Mouse (Mus musculus) limb, embryonic 15.5 days (tissue): ENCODE measurements around the gene Fam83d. TPM values are rescaled to one million over a fixed set of nuclear protein-coding genes. Genes with fewer than 3 reads are reported as not detected.
"Not testable (repeated sequence)": the region's sequence is repeated elsewhere in the genome, so short reads cannot be mapped to it uniquely, and the experiment has no call there.

ENCODE experiments used
- ATAC-seq: fragments of 200-750 bp; cut with Nextera tagmentation; 2 replicates; pipeline ENCODE4 v1.8.0; 2017; ENCODE audit warnings: low read depth, moderate TSS enrichment; ENCODE audit not compliant: insufficient number of reproducible peaks, low FRiP score, low TSS enrichment
- H3K27ac ChIP-seq: fragments of 300-500 bp; sonication (generic); 2 replicates; pipeline ENCODE4 v1.5.1; 2015; ENCODE audit warnings: moderate library complexity, mild to moderate bottlenecking, inconsistent platforms
- H3K27me3 ChIP-seq: fragments of 300-500 bp; sonication (generic); 2 replicates; pipeline ENCODE4 v1.6.1; 2015; ENCODE audit warnings: inconsistent platforms
- H3K36me3 ChIP-seq: fragments of 300-500 bp; sonication (generic); 2 replicates; pipeline ENCODE4 v1.6.1; 2015; ENCODE audit warnings: inconsistent platforms
- H3K4me1 ChIP-seq: fragments of 300-500 bp; sonication (generic); 2 replicates; pipeline ENCODE4 v1.6.1; 2015; ENCODE audit warnings: inconsistent platforms
- H3K4me2 ChIP-seq: fragments of 300-500 bp; sonication (generic); 2 replicates; pipeline ENCODE4 v1.6.1; 2015; ENCODE audit warnings: mild to moderate bottlenecking, inconsistent platforms
- H3K4me3 ChIP-seq: fragments of 300-500 bp; sonication (generic); 2 replicates; pipeline ENCODE4 v1.5.1; 2015; ENCODE audit warnings: mild to moderate bottlenecking, inconsistent platforms
- H3K9ac ChIP-seq: fragments of 300-500 bp; sonication (generic); 2 replicates; pipeline ENCODE4 v1.6.1; 2015; ENCODE audit warnings: inconsistent platforms
- H3K9me3 ChIP-seq: fragments of 300-500 bp; sonication (generic); 2 replicates; pipeline ENCODE4 v1.6.1; 2016; ENCODE audit warnings: inconsistent platforms
- WGBS: fragments of 180-500 bp; shearing (Covaris S2); methylation state at CpG from one replicate; pipeline ENCODE4 v1.1.7; 2015; 5-methylcytosine and 5-hydroxymethylcytosine counted together
- polyA plus RNA-seq: library from polyadenylated mRNA; unstranded; fragments of >200 nt; fragmentation: Nextera tagmentation; extraction: Ambion mirVana; gene quantifications from 2 replicates; pipeline ENCODE4 v1.2.1, GENCODE M21; 2015

Gene Fam83d
- polyA plus RNA-seq, 1 experiment from 2014 or later: 43.0 TPM

DNA sequence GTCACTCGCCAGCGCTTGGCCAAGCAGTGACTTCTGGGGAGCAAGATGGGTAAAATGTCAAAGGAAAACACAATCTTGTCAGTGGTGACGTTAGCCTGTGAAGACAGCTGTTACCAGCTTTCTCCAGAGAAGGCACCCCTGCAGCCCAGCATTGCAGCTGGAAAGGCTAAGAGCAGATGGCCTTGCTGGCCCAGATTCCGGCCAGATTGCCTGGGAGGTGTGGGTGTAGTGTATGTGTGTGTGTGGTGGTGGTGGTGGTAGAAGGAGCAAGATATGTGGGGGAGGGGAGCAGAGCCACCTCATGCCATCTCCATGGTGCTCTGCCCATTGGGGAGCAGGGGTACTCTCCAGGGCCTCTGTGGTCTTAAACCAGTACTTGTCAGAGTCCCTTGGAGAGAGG lies 34.8 kb upstream of the Fam83d start:
- Histone ChIP-seq H3K4me3 (no peak overlapping the region), H3K9ac (no peak overlapping the region), H3K36me3 (no peaks in the 10 kb centered on the region), H3K27me3 (no peaks in the 10 kb centered on the region), H3K9me3 (no peaks in the 10 kb centered on the region), H3K4me1 (no peaks in the 10 kb centered on the region; the same call in 1 of the 2 replicates), H3K4me2 (no peak overlapping the region), H3K27ac (no peak overlapping the region)
- no peak for ATAC-seq
- 73% methylated on average over 4 of the region's 4 CpGs for WGBS

DNA sequence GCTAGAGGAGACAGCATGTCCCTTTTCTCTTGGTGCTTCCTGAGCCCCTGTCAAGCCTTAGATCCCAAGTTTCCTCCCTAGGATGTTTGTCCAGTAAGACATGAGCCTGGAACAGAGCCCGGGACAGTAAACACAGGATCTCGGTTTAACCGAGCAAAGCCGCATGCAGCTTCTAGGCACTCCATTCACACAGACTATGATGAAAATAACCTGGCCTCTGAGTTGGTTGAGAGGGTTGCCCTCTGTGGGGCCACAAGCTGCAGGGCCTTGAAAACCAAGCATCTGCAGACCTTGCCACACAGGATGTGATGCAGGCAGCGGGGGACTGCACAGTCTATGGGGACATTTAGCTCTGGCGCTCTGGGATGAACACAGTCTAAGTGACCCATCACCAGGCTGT lies 34.0 kb upstream of the Fam83d start:
- no peak overlapping the region for H3K4me2 ChIP-seq
- H3K27me3 ChIP-seq: no peaks in the 10 kb centered on the region
- 74% methylated on average over 6 of the region's 6 CpGs for WGBS
- H3K9me3 ChIP-seq: no peaks in the 10 kb centered on the region
- no peak overlapping the region for H3K27ac ChIP-seq
- no peak overlapping the region for H3K4me3 ChIP-seq
- H3K4me1 ChIP-seq: no peaks in the 10 kb centered on the region; the same call in 1 of the 2 replicates
- H3K36me3 ChIP-seq: no peaks in the 10 kb centered on the region
- H3K9ac ChIP-seq: no peak overlapping the region
- ATAC-seq: no peak; the same call in 1 of the 2 replicates

DNA sequence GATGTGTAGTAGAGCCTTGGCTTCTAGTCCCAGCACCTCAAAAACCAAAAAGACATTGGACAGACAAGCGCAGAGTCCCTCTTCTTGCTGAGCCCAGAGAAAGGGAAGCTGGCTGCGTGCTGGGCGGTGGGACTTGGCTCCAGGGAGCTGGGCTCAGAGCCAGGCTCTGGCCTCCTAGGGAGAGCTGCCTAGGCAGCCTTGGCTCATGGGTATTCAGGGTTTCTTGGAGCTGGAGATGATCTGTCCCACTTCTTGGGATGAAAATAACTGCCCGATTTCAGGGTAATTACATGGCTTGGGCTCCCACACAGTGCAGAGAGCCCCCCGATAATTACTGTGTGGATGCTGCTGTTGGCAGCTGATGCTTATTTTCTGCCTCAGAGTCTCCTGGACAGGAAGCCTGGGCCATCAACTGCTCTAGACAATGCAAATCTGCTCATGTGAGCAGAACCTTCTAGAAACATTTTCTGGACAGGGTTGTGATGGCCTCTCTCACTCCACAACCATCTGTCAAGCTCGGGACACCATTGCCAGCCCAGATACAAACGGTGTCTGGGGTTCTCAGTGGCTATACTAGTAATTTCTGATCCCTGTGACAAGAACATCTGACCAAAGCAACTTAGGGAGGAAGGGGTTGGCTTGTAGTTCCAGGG lies 33.3 kb upstream of the Fam83d start:
- H3K27me3 ChIP-seq: no peaks in the 10 kb centered on the region
- H3K36me3 ChIP-seq: no peaks in the 10 kb centered on the region
- no peak overlapping the region for H3K9ac ChIP-seq
- H3K4me1 ChIP-seq: no peaks in the 10 kb centered on the region; the same call in 1 of the 2 replicates
- H3K27ac ChIP-seq: no peak overlapping the region
- H3K4me2 ChIP-seq: no peak overlapping the region
- H3K4me3 ChIP-seq: no peak overlapping the region
- peak; percentile 43; the same call in 1 of the 2 replicates for ATAC-seq
- WGBS: 68% methylated on average over 7 of the region's 7 CpGs
- no peaks in the 10 kb centered on the region for H3K9me3 ChIP-seq

DNA sequence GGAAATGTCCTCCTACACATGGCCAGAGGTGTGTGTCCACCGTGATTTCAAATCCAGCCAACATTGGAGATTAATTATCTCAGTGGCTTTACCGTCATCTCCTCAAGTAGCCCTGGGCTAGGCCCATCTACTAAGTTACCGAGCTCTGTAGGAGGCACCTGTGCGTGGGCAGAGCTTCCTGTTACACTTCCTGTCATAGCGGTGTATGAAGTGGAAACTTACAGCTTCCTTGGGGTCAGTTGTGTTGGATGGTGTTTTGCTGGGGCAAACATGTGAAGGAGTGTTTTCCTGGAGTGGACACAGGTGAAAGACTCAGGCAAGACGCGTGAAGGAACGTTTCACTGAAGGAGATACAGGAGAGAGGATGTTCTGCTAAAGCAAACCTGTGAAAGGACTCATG lies 32.6 kb upstream of the Fam83d start:
- Histone ChIP-seq H3K4me3 (no peak overlapping the region), H3K27ac (no peak overlapping the region), H3K27me3 (no peaks in the 10 kb centered on the region), H3K4me2 (no peak overlapping the region), H3K9me3 (no peaks in the 10 kb centered on the region), H3K4me1 (no peaks in the 10 kb centered on the region; the same call in 1 of the 2 replicates), H3K9ac (no peak overlapping the region), H3K36me3 (no peaks in the 10 kb centered on the region)
- 81% methylated on average over 8 of the region's 8 CpGs for WGBS
- ATAC-seq: no peak

DNA sequence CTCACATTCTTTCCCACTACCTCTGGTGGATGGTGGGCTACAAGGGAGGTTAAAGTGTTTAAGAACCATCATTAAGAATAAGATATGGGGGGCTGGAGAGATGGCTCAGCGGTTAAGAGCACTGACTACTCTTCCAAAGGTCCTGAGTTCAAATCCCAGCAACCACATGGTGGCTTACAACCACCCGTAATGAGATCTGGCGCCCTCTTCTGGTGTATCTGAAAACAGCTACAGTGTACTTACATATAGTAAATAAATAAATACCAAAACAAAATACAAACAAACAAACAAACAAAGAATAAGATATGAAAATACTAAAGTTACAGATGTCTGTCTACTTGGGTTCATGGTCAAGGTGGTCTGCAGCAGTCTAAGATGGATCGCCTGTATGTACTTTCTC lies 31.6 kb upstream of the Fam83d start:
- not testable (repeated sequence) for H3K27me3 ChIP-seq, H3K4me2 ChIP-seq, H3K9me3 ChIP-seq, H3K9ac ChIP-seq, H3K4me3 ChIP-seq, H3K4me1 ChIP-seq, ATAC-seq, H3K27ac ChIP-seq, H3K36me3 ChIP-seq
- 88% methylated on average over 4 of the region's 4 CpGs for WGBS

DNA sequence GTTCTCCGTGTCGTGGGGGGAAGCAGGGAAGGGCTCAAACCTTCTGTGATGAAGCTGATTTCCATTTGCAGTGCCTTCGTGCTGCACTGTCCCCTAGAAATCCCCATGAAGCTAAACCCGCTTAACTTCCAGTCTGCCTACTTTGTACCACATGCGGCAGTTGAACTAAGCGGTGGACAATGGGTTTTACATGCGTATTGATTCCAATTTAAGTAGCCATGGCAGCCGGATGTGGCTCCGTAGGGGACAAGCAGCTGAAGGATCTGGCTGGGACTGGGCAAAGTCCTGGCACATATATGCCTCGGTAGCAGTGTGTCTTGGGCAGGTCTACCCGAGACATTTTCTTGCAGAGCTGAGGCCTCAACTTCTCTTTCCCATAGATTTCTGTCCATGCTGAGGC lies 29.3 kb upstream of the Fam83d start:
- no peak overlapping the region for H3K27ac ChIP-seq
- no peaks in the 10 kb centered on the region for H3K4me1 ChIP-seq
- no peak for ATAC-seq
- no peaks in the 10 kb centered on the region for H3K9me3 ChIP-seq
- no peak overlapping the region for H3K9ac ChIP-seq
- no peaks in the 10 kb centered on the region for H3K36me3 ChIP-seq
- no peak overlapping the region for H3K4me2 ChIP-seq
- WGBS: 87% methylated on average over 11 of the region's 11 CpGs
- H3K4me3 ChIP-seq: no peak overlapping the region
- H3K27me3 ChIP-seq: no peaks in the 10 kb centered on the region

DNA sequence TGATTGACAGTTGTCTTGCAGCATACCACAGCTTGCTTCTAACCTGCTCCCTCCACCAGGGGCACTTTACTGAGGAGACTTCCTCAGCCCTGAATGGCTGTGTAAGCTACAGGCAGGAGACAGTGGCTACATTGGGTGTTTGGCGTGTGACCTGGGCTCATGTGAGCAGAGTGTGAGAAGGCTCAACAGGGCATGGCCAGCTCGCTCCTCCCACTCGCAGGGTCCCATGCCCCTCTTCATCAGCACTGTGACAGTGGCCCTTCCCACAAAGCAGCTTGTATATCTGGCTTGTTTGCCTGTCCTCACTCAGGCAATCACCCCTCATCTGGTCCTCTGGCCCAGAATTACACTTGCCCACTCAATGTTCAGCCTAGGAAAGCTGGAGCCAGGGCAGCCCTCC lies 28.8 kb upstream of the Fam83d start:
- Histone ChIP-seq H3K27me3 (no peaks in the 10 kb centered on the region), H3K27ac (no peak overlapping the region), H3K9me3 (no peaks in the 10 kb centered on the region), H3K9ac (no peak overlapping the region), H3K4me2 (no peak overlapping the region), H3K4me3 (no peak overlapping the region), H3K36me3 (no peaks in the 10 kb centered on the region), H3K4me1 (no peaks in the 10 kb centered on the region)
- 69% methylated on average over 3 of the region's 3 CpGs for WGBS
- ATAC-seq: no peak

DNA sequence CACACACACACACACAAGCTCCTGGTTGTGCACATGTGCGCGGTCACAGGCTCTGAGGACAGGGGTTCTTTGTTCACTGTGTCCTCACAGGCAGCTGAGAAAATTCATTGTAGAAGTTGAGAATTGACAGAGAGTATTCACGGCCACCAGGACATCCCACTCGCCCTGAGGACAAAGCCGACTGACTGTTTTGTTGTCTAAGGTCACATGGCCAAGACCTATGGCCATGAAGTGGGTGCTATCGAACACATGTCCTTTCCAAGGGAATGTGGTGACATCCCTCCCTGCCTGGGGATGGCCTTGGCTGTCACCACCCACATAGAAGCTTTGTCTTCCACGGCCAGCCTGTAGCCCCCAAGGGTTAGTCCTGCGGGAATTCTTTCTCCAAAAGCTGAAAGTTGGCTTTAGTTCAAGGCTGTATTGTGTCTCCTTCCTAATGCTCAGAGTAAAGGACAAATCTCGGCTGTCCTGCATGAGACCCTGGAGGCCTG lies 26.8 kb upstream of the Fam83d start:
- ATAC-seq: no peak
- 70% methylated on average over 9 of the region's 9 CpGs for WGBS
- no peaks in the 10 kb centered on the region for H3K9me3 ChIP-seq

DNA sequence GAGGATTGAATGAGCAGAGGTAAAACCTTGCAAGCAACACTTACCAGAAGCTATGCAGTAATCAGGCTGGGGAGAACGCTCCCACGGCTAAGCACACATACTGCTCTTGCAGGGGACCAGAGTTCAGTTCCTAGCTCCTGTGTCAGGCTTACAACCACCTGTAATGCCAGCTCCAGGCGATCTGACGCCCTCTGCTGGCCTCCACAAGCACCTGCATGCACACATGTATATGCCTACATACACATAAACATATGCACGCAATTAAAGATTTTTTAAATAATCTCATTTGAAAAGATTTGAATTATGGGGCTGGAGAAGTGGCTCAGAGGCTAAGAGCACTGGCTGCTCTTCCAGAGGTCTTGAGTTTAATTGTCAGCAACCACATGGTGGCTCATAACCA lies 25.5 kb upstream of the Fam83d start:
- H3K4me1 ChIP-seq: peaks cover 10% of the 10 kb centered on the region
- no peak overlapping the region for H3K4me2 ChIP-seq
- no peaks in the 10 kb centered on the region for H3K9me3 ChIP-seq
- no peaks in the 10 kb centered on the region for H3K27me3 ChIP-seq
- WGBS: 74% methylated on average over 5 of the region's 5 CpGs
- no peak for ATAC-seq
- no peak overlapping the region for H3K4me3 ChIP-seq
- no peak overlapping the region for H3K27ac ChIP-seq
- H3K9ac ChIP-seq: no peak overlapping the region
- no peaks in the 10 kb centered on the region for H3K36me3 ChIP-seq

More for the DNA sequence above, 26.8 kb upstream of the Fam83d start:
- Histone ChIP-seq H3K4me1 (peaks cover 5% of the 10 kb centered on the region), H3K27me3 (no peaks in the 10 kb centered on the region), H3K36me3 (no peaks in the 10 kb centered on the region), H3K9ac (no peak overlapping the region), H3K27ac (no peak overlapping the region), H3K4me2 (no peak overlapping the region), H3K4me3 (no peak overlapping the region)

DNA sequence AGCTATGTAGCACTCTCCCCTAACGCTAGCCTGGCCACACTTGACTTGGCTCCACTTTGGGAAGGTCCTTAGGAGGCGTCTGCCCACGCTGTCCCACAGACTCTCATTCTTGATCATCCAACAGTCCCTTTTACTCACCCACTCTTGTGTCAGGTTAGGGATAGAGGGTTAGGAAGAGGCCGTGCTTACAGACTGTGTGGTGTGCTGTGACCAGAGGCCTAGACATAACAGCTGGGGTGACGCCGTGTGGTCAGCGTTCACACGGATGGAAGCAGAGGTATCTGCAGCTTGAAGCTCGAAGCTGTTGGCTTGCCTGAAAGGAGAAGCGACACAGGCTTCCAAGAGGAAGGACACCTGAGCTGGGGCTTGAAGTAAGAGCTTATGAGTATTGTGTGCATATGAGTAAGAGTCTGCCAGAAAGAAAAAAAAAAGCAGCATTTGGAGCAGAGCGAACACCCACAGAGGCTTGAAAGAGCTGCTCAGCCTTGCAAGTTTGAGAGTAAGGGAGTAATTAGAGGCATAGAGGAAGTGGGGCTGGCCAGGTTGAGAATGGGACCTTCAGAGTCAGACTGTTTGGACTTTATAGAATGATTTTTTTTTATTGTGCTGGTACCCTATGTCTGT lies 24.3 kb upstream of the Fam83d start:
- no peak overlapping the region for H3K9ac ChIP-seq
- no peak overlapping the region for H3K27ac ChIP-seq
- no peak overlapping the region for H3K4me2 ChIP-seq
- ATAC-seq: no peak
- H3K36me3 ChIP-seq: no peaks in the 10 kb centered on the region
- 85% methylated on average over 11 of the region's 11 CpGs for WGBS
- no peaks in the 10 kb centered on the region for H3K9me3 ChIP-seq
- no peaks in the 10 kb centered on the region for H3K27me3 ChIP-seq
- H3K4me1 ChIP-seq: peaks cover 10% of the 10 kb centered on the region
- H3K4me3 ChIP-seq: no peak overlapping the region

DNA sequence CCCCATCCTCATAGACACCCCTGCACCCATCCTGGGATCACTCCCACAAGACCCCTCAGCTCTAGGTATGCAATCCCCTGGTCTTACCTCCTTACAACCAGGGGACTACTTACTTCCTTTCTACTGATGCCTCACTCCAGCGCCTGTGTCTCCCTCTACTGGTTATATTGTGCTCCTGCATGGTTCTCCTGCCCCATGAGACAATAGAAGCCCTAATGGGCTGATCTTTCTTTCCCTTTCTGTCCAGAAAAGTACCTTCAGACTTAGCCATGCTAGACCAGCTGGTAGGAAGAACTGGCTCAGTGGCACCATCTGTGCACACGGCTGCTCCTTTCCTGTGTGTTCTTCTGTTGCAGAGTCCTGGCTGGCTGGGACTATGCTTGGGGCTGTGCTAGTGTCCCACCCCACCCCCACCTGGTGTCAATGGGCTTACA lies 22.8 kb upstream of the Fam83d start:
- 17% methylated on average over 2 of the region's 2 CpGs for WGBS
- no peak for ATAC-seq

DNA sequence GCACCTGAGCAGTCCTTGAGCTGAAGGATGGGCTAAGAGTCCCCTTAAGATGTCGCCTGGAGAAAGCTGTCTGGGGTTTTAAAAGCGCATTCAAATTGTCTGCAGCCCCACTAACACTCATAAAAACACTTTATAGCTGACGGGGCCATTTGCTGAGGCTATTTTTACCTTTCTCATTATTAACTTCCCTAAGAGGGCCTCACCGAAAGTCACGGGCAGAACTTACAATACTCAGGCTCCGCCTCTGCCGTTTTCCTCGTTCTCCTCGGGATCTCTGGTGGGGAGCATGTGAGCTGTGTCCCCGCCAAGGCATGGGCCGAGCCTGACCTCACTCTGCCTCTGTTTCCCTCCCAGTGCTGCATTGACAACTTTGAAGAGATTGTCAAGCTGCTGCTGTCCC lies 21.7 kb upstream of the Fam83d start:
- Histone ChIP-seq H3K27ac (no peak overlapping the region), H3K4me3 (no peak overlapping the region), H3K36me3 (no peaks in the 10 kb centered on the region), H3K4me1 (peaks cover 10% of the 10 kb centered on the region), H3K9ac (no peak overlapping the region), H3K4me2 (0 out of 2 replicates have a peak overlapping the region, but pooled peaks have one; percentile 10), H3K27me3 (no peaks in the 10 kb centered on the region), H3K9me3 (no peaks in the 10 kb centered on the region)
- 28% methylated on average over 11 of the region's 11 CpGs for WGBS
- no peak for ATAC-seq

More for the DNA sequence above, 22.8 kb upstream of the Fam83d start:
- Histone ChIP-seq H3K9me3 (no peaks in the 10 kb centered on the region), H3K27me3 (no peaks in the 10 kb centered on the region), H3K27ac (no peak overlapping the region), H3K4me3 (no peak overlapping the region), H3K36me3 (no peaks in the 10 kb centered on the region), H3K4me2 (no peak overlapping the region), H3K9ac (no peak overlapping the region), H3K4me1 (peaks cover 10% of the 10 kb centered on the region)
